Mouse (Mus musculus) mature B cell (primary cell): ENCODE results near the gene Tbce.

Source experiments
- in situ Hi-C: fragments of 300-500 bp; cut with MboI; formaldehyde crosslinking; loops from 2 replicates; pipeline ENCODE4 v1.14.3; 2019

Tbce gene

DNA sequence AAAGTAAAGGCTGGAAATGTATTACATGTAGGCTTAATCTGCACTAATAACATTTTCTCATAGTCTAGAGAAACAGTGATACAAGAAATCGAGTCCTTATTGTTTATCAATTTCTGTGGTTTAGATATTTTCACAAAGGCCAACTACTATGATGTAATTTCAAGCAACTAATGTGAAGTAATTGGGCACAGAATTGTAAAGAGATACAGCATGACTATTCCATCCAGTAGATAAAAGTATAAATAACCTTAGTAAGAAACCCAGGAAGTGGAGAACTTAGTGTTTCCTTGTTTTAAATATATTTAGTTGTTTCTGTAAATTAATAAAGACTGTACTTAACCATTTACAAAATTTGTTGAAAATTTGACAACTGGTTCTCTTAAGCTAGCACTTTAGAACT lies 69.6 kb downstream of the Tbce start:
- in situ Hi-C loops, result no loop called here

DNA sequence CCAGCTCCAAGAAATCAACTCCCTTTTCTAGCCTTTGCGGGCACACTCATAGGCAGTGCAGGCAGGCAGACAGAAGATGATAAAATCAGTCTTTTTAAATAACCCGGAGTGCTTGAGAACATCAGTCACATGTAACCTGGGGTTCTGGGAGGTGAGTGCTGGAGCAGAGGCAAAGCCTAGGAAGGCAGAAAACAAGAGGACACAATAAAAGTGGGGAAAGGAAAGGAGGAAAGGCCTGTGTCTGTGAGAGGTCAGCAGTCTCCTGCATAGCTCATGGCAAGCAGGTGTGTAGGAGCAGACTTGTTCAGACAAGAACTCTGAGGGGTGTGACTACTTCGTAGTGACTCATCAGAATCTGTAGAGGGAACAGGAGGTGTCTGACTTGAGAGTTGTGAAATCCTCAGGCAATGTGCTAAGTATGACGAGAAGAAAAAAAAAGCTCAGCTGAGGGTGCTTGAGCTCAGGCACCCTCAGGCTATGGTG lies 70.8 kb downstream of the Tbce start:
- in situ Hi-C loops, result no loop called here

DNA sequence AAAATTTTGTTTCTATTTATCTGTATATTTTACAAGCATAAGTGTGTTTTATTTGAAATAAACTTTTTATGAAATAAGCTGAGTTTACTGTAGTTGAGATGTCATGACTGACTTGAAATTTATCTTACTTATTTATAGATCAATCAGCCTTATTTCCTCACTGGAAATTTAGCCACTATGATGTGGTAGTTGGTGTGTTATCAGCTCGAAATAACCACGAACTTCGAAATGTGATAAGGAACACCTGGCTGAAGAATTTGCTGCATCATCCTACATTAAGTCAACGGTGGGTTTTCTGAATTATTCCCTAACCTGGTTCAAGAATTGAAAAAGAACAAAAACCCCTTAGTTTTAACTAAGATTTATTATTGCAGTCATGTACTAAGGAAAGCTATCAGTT lies 73.3 kb downstream of the Tbce start:
- in situ Hi-C loops, result no loop called here

DNA sequence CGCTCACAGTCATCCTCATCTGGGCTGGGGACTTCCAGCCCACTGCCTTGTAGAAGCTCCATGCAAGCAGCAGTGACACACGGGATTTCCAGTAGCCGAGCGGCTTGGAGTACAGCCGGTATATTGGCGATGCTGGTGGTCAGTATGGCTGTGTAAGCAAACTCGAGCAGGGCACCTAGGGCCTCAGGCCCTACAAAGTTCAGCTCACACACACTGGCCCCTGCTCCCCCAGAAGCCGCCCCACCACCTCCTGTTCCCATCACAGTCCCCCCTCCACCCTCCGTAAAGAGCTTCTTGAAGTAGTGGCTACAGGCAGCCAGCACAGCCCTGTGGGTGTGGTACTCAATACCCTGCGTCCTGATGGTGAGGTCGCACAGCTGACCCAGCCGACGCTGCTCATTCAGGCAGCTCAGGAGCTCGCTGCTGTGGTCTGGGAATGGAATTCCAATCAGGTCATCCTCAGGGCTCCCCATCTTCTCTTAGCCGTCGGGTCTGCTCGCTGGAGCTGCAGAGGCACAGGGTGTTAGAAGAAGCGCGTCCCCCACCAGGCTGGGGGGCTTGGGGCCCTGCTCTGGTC lies 74.0 kb downstream of the Tbce start:
- in situ Hi-C loops, result no loop called here

DNA sequence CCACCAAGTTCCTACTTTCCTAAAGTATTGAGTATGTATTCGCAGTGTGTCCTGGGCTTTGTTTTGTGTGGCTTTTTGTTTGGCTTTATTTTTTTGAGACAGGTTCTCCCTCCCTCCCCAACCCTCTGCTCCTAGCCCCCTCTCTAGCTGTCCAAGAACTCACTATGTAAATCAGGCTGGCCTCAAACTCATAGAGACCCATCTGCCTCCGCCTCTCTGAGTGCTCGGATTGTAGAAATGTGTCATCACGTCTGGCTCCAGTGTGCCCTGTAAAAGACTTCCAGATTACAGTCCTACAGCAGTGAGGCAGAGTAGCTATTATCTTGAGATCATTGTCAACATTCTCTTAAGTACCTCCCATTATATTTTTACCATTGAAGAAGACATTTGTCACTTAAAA lies 78.4 kb downstream of the Tbce start:
- in situ Hi-C loops, result no loop called here

DNA sequence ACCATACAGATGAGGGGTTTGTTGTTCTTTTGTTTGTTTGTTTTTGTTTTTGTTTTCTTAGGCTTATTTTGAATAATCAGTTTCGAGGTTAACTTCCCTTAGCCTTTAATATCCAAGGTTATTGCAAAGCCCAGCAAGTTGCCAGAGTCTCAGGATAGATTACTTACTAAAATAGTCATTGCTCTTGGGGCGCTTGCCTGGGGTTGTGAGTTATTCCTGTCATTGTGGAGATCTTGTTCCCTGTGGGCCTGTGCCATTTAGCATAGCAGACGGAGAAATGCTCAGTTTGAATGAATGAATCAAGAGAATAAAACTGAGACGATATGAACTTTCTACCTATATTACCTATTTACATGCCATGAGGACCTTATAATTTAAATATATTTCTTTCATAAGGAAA lies 79.2 kb downstream of the Tbce start:
- in situ Hi-C loops, result no loop called here

DNA sequence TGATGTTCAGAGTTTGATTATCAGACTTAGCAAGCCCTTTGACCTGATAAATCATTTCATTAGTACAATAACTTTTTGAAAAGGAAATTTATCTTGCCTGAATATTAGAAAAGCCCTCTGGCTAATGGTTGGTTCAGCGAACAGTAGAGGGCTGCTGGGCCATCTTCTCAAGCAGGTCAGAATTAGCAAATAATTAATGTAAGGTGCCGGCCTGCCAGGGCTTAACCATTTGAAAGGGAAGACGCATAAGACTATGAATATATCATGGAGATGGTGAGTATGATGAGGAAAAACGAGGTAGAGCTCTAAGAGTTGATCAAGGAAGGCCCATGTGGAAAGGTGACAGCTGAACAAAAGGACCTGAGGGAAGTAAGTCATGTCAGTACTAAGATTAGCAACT lies 82.8 kb downstream of the Tbce start:
- in situ Hi-C loops, result no loop called here

DNA sequence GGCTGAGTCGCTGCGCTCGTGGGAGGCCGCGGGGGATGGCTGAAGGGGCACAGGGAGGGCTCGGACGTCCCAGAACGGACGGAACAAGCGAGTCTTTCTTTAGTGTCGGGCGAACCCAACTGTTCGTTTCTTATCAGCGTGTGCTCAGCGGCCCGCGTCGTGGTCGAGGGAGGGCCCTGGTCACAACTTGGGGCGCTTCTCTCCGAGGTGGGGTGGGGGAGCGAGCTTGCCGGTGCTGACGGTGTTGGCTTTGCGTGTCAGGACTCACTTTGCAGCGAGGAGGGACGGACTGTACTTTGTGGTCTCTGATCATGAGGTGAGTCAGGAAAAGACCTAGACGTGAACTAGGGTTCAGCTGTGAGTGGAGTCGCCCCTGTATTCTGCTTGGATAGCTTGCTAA lies 84.5 kb downstream of the Tbce start:
- in situ Hi-C loops, result no loop called here

DNA sequence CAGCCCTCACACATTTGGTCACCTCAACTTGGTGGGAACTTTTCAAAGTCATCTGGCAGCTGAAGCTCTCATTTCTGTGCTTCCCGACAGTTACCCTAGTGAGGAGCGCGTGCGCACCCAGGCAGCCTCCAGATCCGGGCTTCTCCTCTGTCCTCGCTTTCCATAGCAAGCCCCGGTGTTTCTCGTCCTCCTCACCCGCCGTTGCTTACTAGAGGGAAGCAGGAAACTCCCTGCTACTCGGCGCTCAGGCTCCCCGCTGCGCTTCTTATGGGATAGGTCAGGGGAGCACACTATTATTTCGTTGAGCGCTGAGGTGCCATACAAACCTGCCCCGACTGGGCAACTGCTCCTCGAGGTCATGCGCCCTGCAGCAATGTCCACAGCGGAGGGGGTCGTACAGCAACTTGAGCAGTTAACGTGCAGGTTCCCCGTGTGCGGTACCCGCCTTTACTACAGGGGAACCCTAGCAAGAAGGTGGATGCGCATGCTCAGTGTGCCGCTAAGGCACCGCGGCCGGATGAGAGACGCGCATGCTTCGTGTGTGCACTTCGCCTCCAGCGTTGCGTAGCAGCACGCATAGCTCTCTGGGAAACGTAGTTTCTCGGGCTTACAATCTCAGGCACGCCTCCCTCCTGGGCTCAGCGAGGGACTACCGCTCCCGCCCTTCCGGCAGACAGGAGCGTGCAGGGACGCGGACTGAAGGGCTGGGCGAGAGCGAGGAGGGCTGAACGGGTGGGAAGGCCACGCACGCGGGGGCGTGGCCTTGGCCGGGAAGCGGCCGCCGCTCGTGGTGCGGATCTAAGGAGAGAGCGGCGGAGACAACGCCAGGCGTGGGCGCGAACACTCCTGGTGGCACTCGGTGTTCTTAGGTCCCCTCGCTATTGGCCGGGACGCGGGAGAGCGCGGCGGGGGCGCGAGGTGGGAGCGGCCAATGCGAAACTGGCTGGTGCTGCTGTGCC lies 85.3 kb downstream of the Tbce start, which contains the start of gene B3galnt2:
Gene B3galnt2 (plus strand): TSS at position 596 of the 959 bp plus-strand sequence.
- in situ Hi-C loops, result no loop called here
